8 mouse cellular contexts compared by ENCODE assay signal in genomic region chr17:46773278-46774130, GRCm38 (mm10). TPM values are rescaled to one million over a fixed set of nuclear protein-coding genes. Genes with fewer than 3 reads are reported as not detected.
DNase-seq lines count a peak whose midpoint lies in the region; ATAC-seq and TF ChIP-seq lines count a peak whose summit lies in the region.

No protein-coding gene starts in this region.

- peak; percentile 23 for TF ChIP-seq CTCF in liver, adult 2 months (IDR thresholded peaks at IDR 0.05; ENCODE audit: low read depth, low read length)
- peak; percentile 50; the same call in 1 of the 2 replicates for TF ChIP-seq CTCF in small intestine, adult 2 months (IDR thresholded peaks at IDR 0.05; ENCODE audit: extremely low read depth, insufficient read length, insufficient replicate concordance, low read depth, low read length)

- H3K27ac ChIP-seq in forebrain, embryonic 16.5 days (ENCODE audit: low read length) = peak overlapping the region; percentile 79; the same call in 1 of the 2 replicates
- peak overlapping the region; percentile 94 for H3K27ac ChIP-seq in liver, adult 2 months (replicated peaks; ENCODE audit: insufficient read depth, low read depth, low read length)
- H3K27ac ChIP-seq in small intestine, adult 2 months (ENCODE audit: insufficient read depth, low read depth, low read length) = peak overlapping the region; percentile 50

- ATAC-seq in forebrain, embryonic 16.5 days = no peak

- peaks cover 21% of the 10 kb centered on the region for H3K4me1 ChIP-seq in forebrain, embryonic 16.5 days (replicated peaks; ENCODE audit: control insufficient read depth, insufficient read depth, low read length)
- peaks cover 6% of the 10 kb centered on the region for H3K4me1 ChIP-seq in liver, adult 2 months (ENCODE audit: control insufficient read depth, insufficient read depth, low read length)
- H3K4me1 ChIP-seq in small intestine, adult 2 months (ENCODE audit: control insufficient read depth, insufficient read depth, insufficient read length, low read length) = no peaks in the 10 kb centered on the region; the same call in 1 of the 2 replicates

- H3K79me2 ChIP-seq in liver, adult 2 months (ENCODE audit: control insufficient read depth, insufficient read depth, low read length) = peaks cover 3% of the 10 kb centered on the region; the same call in 1 of the 2 replicates

- DNase-seq in left cerebral cortex, postnatal 4 days = peak; percentile 36
- DNase-seq in left cerebral cortex, postnatal 10 days (ENCODE audit: extremely low spot score in 1 of 2, low spot score in 2 of 2) = no peak
- DNase-seq in adipocyte (ENCODE audit: low spot score) = peak; percentile 67
- DNase-seq in liver, adult 2 months (ENCODE audit: extremely low read depth, low read depth, low spot score) = peak; percentile 76
- DNase-seq in urinary bladder, adult 2 months (ENCODE audit: low spot score) = no peak
- no peak for DNase-seq in frontal cortex, postnatal 14 days (ENCODE audit: low spot score in 2 of 2)

- peaks cover 19% of the 10 kb centered on the region for H3K36me3 ChIP-seq in forebrain, embryonic 16.5 days (ENCODE audit: control insufficient read depth, insufficient read depth)
- peaks cover 28% of the 10 kb centered on the region for H3K36me3 ChIP-seq in liver, adult 2 months (ENCODE audit: control insufficient read depth, insufficient read depth, low read length)
- H3K36me3 ChIP-seq in small intestine, adult 2 months (ENCODE audit: control insufficient read depth, insufficient read depth, low read length) = peaks cover 31% of the 10 kb centered on the region

- H3K27me3 ChIP-seq in forebrain, embryonic 16.5 days (replicated peaks; ENCODE audit: control insufficient read depth, insufficient read depth, low read length) = no peaks in the 10 kb centered on the region
- no peaks in the 10 kb centered on the region for H3K27me3 ChIP-seq in liver, adult 2 months (ENCODE audit: control insufficient read depth, insufficient read depth, low read length)
- H3K27me3 ChIP-seq in small intestine, adult 2 months (ENCODE audit: control insufficient read depth, insufficient read depth, low read length) = no peaks in the 10 kb centered on the region

- intact Hi-C loops in left cerebral cortex, postnatal 4 days (cut with DNase I) = no loop called here
- intact Hi-C loops in left cerebral cortex, postnatal 10 days (cut with DNase I) = no loop called here

- 5% methylated on average over 19 of the region's 20 CpGs for WGBS in forebrain, embryonic 16.5 days
- 6% methylated on average over 20 of the region's 20 CpGs for WGBS in liver, adult 2 months
- 7% methylated on average over 19 of the region's 20 CpGs for WGBS in small intestine, adult 2 months

- H3K4me3 ChIP-seq in forebrain, embryonic 16.5 days (replicated peaks; ENCODE audit: low read length) = peak overlapping the region; percentile 91
- H3K4me3 ChIP-seq in liver, adult 2 months (ENCODE audit: insufficient read depth, low read depth, low read length) = peak overlapping the region; percentile 88
- H3K4me3 ChIP-seq in small intestine, adult 2 months (ENCODE audit: low read depth, low read length) = peak overlapping the region; percentile 79

- peak overlapping the region; percentile 86 for H3K9ac ChIP-seq in forebrain, embryonic 16.5 days (replicated peaks; ENCODE audit: low read depth, low read length)
- H3K9ac ChIP-seq in liver, adult 2 months (ENCODE audit: low read depth, low read length) = peak overlapping the region; percentile 91

- peak overlapping the region; percentile 95 for H3K4me2 ChIP-seq in forebrain, embryonic 16.5 days (ENCODE audit: low read length)

- no peak for TF ChIP-seq POLR2A in liver, adult 2 months (IDR thresholded peaks at IDR 0.05; ENCODE audit: extremely low read depth, insufficient read depth, low read length)
- no peak for TF ChIP-seq POLR2A in small intestine, adult 2 months (IDR thresholded peaks at IDR 0.05; ENCODE audit: low read depth, low read length)

- H3K9me3 ChIP-seq in forebrain, embryonic 16.5 days (ENCODE audit: control insufficient read depth, low read length) = no peaks in the 10 kb centered on the region

RNA-seq across cellular contexts. Expression of gene 2310039H08Rik, which starts 1.1 kb away (rescaled TPM):
- total RNA-seq in left cerebral cortex, postnatal 4 days (2021) = 10 to 100 TPM; 18.7 to 21.1 TPM
- total RNA-seq in left cerebral cortex, postnatal 10 days (2021) = 10 to 100 TPM; 13.4 to 14.5 TPM
- 52.8 and 56.0 TPM in 2 replicates for polyA plus RNA-seq in forebrain, embryonic 16.5 days (2015; fragmentation: Nextera tagmentation; extraction: Ambion mirVana)
- total RNA-seq in liver, adult 2 months (2014; rRNA removed) = 97.6 and 124 TPM in 2 replicates
- polyA plus RNA-seq in liver, adult 2 months (2012; rRNA removed) = 167 and 185 TPM in 2 replicates
- polyA plus RNA-seq in small intestine, adult 2 months (2012; rRNA removed) = 107 and 109 TPM in 2 replicates
- 38.8 and 48.8 TPM in 2 replicates for polyA plus RNA-seq in urinary bladder, adult 2 months (2012; rRNA removed)

RNA-seq across cellular contexts. Expression of gene Rpl7l1, which starts 9.0 kb away (rescaled TPM):
- 10 to 100 TPM; 47.3 to 58.3 TPM for total RNA-seq in left cerebral cortex, postnatal 4 days (2021)
- 10 to 100 TPM; 46.5 to 52.7 TPM for total RNA-seq in left cerebral cortex, postnatal 10 days (2021)
- polyA plus RNA-seq in forebrain, embryonic 16.5 days (2015; fragmentation: Nextera tagmentation; extraction: Ambion mirVana) = 107 and 115 TPM in 2 replicates
- total RNA-seq in liver, adult 2 months (2014; rRNA removed) = 41.2 and 43.6 TPM in 2 replicates
- 21.6 and 24.6 TPM in 2 replicates for polyA plus RNA-seq in liver, adult 2 months (2012; rRNA removed)
- 5.4 and 7.4 TPM in 2 replicates for polyA plus RNA-seq in small intestine, adult 2 months (2012; rRNA removed)
- 66.8 and 70.0 TPM in 2 replicates for polyA plus RNA-seq in urinary bladder, adult 2 months (2012; rRNA removed)

RNA-seq across cellular contexts. Expression of gene Ptcra, which starts 10.0 kb away (rescaled TPM):
- not detected for total RNA-seq in left cerebral cortex, postnatal 4 days (2021)
- not detected for total RNA-seq in left cerebral cortex, postnatal 10 days (2021)
- polyA plus RNA-seq in forebrain, embryonic 16.5 days (2015; fragmentation: Nextera tagmentation; extraction: Ambion mirVana) = 0.39 TPM in 1 of 2 replicates, not detected in the other
- not detected in 2 replicates for total RNA-seq in liver, adult 2 months (2014; rRNA removed)
- 0.06 TPM in 1 of 2 replicates, not detected in the other for polyA plus RNA-seq in liver, adult 2 months (2012; rRNA removed)
- polyA plus RNA-seq in small intestine, adult 2 months (2012; rRNA removed) = not detected in 2 replicates
- polyA plus RNA-seq in urinary bladder, adult 2 months (2012; rRNA removed) = 0.06 TPM in 1 of 2 replicates, not detected in the other

RNA-seq across cellular contexts. Expression of gene Cnpy3, which starts 21.5 kb away (rescaled TPM):
- total RNA-seq in left cerebral cortex, postnatal 4 days (2021) = 10 to 100 TPM; 50.8 to 53.2 TPM
- 10 to 100 TPM; 50.9 to 53.7 TPM for total RNA-seq in left cerebral cortex, postnatal 10 days (2021)
- 61.9 and 64.5 TPM in 2 replicates for polyA plus RNA-seq in forebrain, embryonic 16.5 days (2015; fragmentation: Nextera tagmentation; extraction: Ambion mirVana)
- total RNA-seq in liver, adult 2 months (2014; rRNA removed) = 28.5 and 28.6 TPM in 2 replicates
- 38.3 and 40.7 TPM in 2 replicates for polyA plus RNA-seq in liver, adult 2 months (2012; rRNA removed)
- 14.3 and 23.7 TPM in 2 replicates for polyA plus RNA-seq in small intestine, adult 2 months (2012; rRNA removed)
- 64.3 and 66.7 TPM in 2 replicates for polyA plus RNA-seq in urinary bladder, adult 2 months (2012; rRNA removed)

RNA-seq across cellular contexts. Expression of gene Gnmt, which starts 44.5 kb away (rescaled TPM):
- under 1 TPM; 0.88 to 0.89 TPM for total RNA-seq in left cerebral cortex, postnatal 4 days (2021)
- total RNA-seq in left cerebral cortex, postnatal 10 days (2021) = under 1 TPM in 1 of 2 experiments, not detected in 1; 0.69 TPM
- 0.93 and 1.1 TPM in 2 replicates for polyA plus RNA-seq in forebrain, embryonic 16.5 days (2015; fragmentation: Nextera tagmentation; extraction: Ambion mirVana)
- 3,482 and 4,252 TPM in 2 replicates for total RNA-seq in liver, adult 2 months (2014; rRNA removed)
- polyA plus RNA-seq in liver, adult 2 months (2012; rRNA removed) = 4,950 and 5,107 TPM in 2 replicates
- 1.5 and 34.6 TPM in 2 replicates for polyA plus RNA-seq in small intestine, adult 2 months (2012; rRNA removed)
- polyA plus RNA-seq in urinary bladder, adult 2 months (2012; rRNA removed) = 0.78 and 1.2 TPM in 2 replicates

Comparison
In these comparisons a context has a peak if more than half of its experiments do, and no peak if none do; other contexts are left out.
1. DNase-seq: peak in left cerebral cortex, postnatal 4 days (single experiment), adipocyte (single experiment) and liver, adult 2 months (single experiment); none in left cerebral cortex, postnatal 10 days (0 of 2), urinary bladder, adult 2 months (single experiment) and frontal cortex, postnatal 14 days (0 of 2).
2. Peak in every context shown above with its lines, with median percentiles within 50 percentile points of each other: H3K27ac ChIP-seq and H3K4me3 ChIP-seq.